Mouse (Mus musculus): ENCODE measurements around the gene Slc28a2. TPM values are rescaled to one million over a fixed set of nuclear protein-coding genes. Genes with fewer than 3 reads are reported as not detected.
"Not testable (repeated sequence)": the region's sequence is repeated elsewhere in the genome, so short reads cannot be mapped to it uniquely, and the experiment has no call there.

The Slc28a2 gene
- total RNA-seq, 2 experiments from 2014 or later: 68.7 to 78.8 TPM

- peak; percentile 7; the same call in 1 of the 2 replicates for ATAC-seq (replicated peaks; ENCODE audit: poor library complexity)
Observed at GRCm38 (mm10) chr2:122466901-122467300, 40.6 kb downstream of the Slc28a2 start.

DNA sequence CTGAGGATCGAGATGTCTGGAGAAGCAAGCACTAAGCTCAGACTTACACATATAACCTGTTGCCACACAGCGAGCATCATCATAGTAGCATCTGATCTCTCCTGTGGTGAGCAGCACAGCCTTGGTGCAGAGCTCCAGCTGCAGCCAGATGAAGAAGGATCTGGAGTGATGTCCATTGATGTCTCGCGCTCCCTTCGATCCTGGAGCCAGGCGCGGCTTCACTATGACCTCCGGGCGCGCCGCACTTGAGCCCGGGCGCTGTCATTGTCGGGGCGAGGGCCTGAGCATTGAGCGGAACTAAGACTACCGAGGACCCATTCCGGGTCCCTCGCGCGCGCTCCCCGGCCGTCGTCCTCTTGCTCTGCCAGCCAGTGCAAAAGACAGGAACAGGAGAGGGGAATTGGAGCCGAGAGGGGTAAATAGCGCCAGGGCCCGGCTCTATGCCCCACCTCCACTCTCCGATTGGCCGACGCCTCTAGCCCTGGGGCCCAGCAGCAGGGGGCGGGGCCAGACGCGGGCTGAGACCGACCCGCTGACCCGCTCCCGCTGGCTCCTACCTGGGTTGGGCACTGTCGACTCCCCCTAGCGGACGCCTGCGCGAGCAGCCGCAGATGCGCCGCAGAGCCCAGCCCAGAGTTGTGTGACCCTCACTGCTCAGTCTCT is 41.2 kb downstream of the Slc28a2 start:
- ATAC-seq (replicated peaks; ENCODE audit: poor library complexity): peak; percentile 96

DNA sequence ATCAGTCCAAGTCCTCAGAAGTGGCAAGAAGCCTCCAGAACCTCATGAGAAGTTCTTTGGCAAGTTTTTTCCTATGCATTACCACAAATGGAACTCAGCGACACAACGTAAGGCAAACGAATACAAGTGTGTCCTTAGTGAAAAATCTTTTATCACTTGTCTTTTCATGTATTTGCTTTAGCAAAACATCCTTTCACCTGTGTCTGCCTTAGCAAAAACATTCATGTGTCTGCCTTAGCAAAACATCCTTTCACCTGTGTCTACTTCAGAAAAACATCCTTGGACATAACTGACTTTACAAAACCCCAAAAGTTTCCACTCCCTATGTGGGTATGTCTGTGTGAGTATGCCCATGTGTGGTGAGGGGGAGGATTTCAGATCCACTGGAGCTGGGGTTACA is 42.9 kb downstream of the Slc28a2 start:
- ATAC-seq (replicated peaks; ENCODE audit: poor library complexity): no peak

DNA sequence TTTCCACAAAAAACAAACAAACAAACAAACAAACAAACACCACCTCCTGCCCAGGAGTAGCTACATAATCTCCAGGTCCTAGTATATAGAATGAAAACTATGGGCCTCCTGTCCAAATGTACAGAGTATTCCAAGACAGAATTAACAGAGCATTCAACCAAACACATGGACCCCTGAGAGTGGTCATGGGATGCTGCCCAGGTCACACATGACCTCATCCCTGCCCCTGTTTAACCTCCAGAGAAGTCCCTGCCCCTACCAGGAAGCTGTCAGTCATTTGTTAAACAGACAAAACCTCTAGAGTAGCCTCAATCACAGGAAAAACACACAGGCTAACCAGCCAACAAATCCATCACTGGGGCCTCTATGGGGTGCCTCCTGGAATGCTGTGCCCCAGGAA is 50.3 kb downstream of the Slc28a2 start:
- no peak for ATAC-seq (replicated peaks; ENCODE audit: poor library complexity)

DNA sequence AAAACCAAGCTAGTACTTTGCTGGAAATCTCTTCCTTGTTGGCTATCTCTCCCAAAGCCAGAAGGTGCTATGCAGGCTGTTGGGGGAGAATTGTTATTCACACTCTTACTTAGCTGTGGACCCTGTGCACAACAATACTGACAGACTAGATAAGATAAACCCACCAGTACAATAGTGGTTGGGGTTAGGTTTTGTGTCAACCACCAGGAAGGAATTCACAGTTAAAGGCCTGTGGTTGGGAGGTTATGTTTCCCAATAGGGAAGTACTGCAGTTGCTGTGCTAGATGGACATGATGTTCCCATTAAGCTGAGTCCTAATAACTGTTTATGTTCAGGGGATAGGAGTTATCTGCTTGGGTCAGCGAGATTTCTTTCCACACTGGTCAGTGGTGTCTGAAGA is 57.5 kb downstream of the Slc28a2 start:
- peak; percentile 79 for ATAC-seq (replicated peaks; ENCODE audit: poor library complexity)

- no peak for ATAC-seq (replicated peaks; ENCODE audit: poor library complexity)
Observed at GRCm38 (mm10) chr2:122484641-122485040, 58.4 kb downstream of the Slc28a2 start, which contains the start of gene Gm14085. Gene Gm14085, plus strand, starts transcription at chr2:122484941.

GRCm38 (mm10) chr2:122485654-122486053 is 59.4 kb downstream of the Slc28a2 start:
- ATAC-seq (replicated peaks; ENCODE audit: poor library complexity): peak; percentile 86

DNA sequence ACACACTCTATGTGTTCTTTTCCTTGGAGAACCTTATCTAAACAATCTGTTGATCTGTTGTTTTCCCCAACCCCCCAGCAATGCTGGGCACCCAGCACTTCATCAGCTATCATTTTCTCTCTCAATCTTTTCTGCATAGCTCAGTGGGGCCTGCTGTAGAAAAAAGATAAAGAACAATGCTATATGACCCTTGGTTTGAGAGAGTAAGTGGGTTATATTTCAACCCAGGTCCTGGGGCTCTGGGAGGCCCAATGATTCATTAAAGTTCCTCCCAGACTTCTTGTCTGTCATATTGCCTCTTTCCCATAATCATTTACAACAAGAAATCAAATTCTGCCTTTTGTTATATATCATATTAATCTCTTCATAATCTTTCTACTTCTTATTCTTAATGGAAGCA is 59.8 kb downstream of the Slc28a2 start:
- not testable (repeated sequence) for ATAC-seq (replicated peaks; ENCODE audit: poor library complexity)

DNA sequence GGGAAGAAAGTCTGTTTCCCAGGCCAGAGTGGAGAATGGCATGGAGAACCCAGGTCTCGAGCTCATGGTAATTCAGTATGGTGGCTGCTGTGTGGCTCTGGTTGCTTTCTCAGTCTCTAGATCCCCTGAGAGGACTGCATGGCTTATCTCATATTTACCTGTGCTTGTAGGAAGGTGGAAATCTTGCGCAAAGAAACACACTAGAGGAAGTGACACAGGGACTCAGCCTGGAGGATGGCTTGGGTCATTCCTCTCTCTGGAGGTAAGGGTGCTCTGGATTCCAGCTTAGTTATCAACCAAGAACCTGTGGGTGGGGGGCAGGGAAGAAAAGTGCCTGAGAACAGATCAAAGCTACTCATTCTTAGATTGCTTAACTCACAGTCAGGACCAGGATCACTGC is 60.4 kb downstream of the Slc28a2 start:
- ATAC-seq (replicated peaks; ENCODE audit: poor library complexity): no peak

Other genes with a start within 250 kb of the Slc28a2 start
- gene Patl2, start 240.3 kb upstream of the Slc28a2 start, total RNA-seq (2015): 0.05 TPM in 1 of 2 replicates, not detected in the other
- gene Patl2, start 240.3 kb upstream of the Slc28a2 start, total RNA-seq (2017): 0.07 TPM in 1 of 2 replicates, not detected in the other
- gene Terb2, start 240.2 kb upstream of the Slc28a2 start, total RNA-seq (2015): not detected in 2 replicates
- gene Terb2, start 240.2 kb upstream of the Slc28a2 start, total RNA-seq (2017): not detected in 2 replicates
- gene Sord, start 191.7 kb upstream of the Slc28a2 start, total RNA-seq (2015): 56.2 and 64.7 TPM in 2 replicates
- gene Sord, start 191.7 kb upstream of the Slc28a2 start, total RNA-seq (2017): 64.8 and 71.9 TPM in 2 replicates
- gene Duox2, start 128.0 kb upstream of the Slc28a2 start, total RNA-seq (2015): not detected in 2 replicates
- gene Duox2, start 128.0 kb upstream of the Slc28a2 start, total RNA-seq (2017): not detected in 2 replicates
- not detected in 2 replicates for gene Duoxa2, start 127.6 kb upstream of the Slc28a2 start, total RNA-seq (2015)
- not detected in 2 replicates for gene Duoxa2, start 127.6 kb upstream of the Slc28a2 start, total RNA-seq (2017)
- gene Duoxa1, start 112.7 kb upstream of the Slc28a2 start, total RNA-seq (2015): not detected in 2 replicates
- gene Duoxa1, start 112.7 kb upstream of the Slc28a2 start, total RNA-seq (2017): not detected in 2 replicates
- gene Duox1, start 110.8 kb upstream of the Slc28a2 start, total RNA-seq (2015): not detected in 2 replicates
- not detected in 2 replicates for gene Duox1, start 110.8 kb upstream of the Slc28a2 start, total RNA-seq (2017)
- 2.2 and 3.7 TPM in 2 replicates for gene Shf, start 57.3 kb upstream of the Slc28a2 start, total RNA-seq (2015)
- 2.1 and 2.4 TPM in 2 replicates for gene Shf, start 57.3 kb upstream of the Slc28a2 start, total RNA-seq (2017)
- gene Gm14085, start 58.5 kb downstream of the Slc28a2 start, total RNA-seq (2015): 5.7 and 7.1 TPM in 2 replicates
- gene Gm14085, start 58.5 kb downstream of the Slc28a2 start, total RNA-seq (2017): 6.9 and 10.2 TPM in 2 replicates
- gene Gatm, start 184.8 kb downstream of the Slc28a2 start, total RNA-seq (2015): 199 and 209 TPM in 2 replicates
- gene Gatm, start 184.8 kb downstream of the Slc28a2 start, total RNA-seq (2017): 131 and 133 TPM in 2 replicates
- gene AA467197, start 210.5 kb downstream of the Slc28a2 start, total RNA-seq (2015): 4.2 and 5.9 TPM in 2 replicates
- 5.4 and 7.4 TPM in 2 replicates for gene AA467197, start 210.5 kb downstream of the Slc28a2 start, total RNA-seq (2017)

All from megakaryocyte progenitor cell, adult 5-6 weeks (primary cell).